Mouse (Mus musculus) left cerebral cortex, postnatal 10 days (tissue): ENCODE results near the gene Farp1. TPM values are rescaled to one million over a fixed set of nuclear protein-coding genes. Genes with fewer than 3 reads are reported as not detected.
"Not testable (repeated sequence)": the region's sequence is repeated elsewhere in the genome, so short reads cannot be mapped to it uniquely, and the experiment has no call there.

Experiments used
- DNase-seq, 2 experiments: peaks; one replicate each; pipeline ENCODE4 v3.0.0; 2021 to 2022; ENCODE audit warnings: low spot score in 2 of 2, mixed read lengths in 1 of 2; ENCODE audit errors: extremely low spot score in 1 of 2
- intact Hi-C: fragments of 180-260 bp; cut with DNase I; formaldehyde crosslinking; loops from one replicate; pipeline ENCODE4 v1.15.1; 2025
- total RNA-seq, 2 experiments: library from RNA; stranded (reverse); gene quantifications; 2 replicates each; pipeline ENCODE4 v1.2.3; 2021

Gene Farp1
- total RNA-seq, 2 experiments from 2014 or later: 151 to 152 TPM

DNA sequence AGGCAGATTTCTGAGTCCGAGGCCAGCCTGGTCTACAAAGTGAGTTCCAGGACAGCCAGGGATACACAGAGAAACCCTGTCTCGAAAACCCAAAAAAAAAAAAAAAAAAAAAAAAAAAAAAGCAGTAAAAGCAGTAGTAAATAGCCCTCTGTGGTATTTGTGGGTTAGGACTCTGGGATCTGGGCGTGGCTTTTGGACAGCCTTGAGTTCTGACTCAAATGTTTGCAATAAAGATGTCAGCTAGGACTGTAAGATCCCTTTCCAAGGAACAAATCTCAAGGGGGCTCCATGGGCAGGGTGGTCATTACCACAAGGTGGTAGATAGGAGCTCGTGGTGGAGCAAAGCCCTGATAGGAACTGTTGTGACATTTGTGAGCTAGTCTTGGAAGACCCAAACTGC is 16.0 kb downstream of the Farp1 start:
- intact Hi-C loops: not testable (repeated sequence)
- peak in 1 of 2 experiments; percentile 12 for DNase-seq

DNA sequence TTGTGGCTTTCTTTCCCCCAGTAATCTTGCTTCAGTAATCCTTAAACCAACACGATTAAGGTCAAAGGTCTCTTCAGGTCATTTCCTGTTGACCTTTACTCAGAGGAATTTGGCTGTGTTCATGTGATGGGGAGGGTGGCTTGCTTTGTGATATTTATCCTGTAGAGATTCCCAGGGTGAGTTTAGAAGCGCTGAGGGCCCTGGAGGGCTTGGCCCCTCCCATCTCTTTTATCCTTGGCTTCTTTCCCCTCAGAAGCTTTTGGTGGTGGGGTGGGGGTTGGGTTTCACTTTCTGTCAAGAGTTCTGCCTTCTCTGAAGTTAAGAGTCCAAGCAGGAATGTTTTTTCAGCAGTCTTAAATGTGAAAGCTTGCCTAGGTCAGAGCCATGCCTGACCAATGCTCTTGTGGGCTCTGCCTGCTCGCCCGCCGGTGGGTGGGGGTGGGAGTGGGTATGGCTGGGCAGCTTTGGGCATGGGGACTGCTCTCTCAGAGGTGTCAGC is 18.1 kb downstream of the Farp1 start:
- intact Hi-C loops: no loop called here

GRCm38 (mm10) chr14:121054062-121054461 is 19.1 kb downstream of the Farp1 start:
- intact Hi-C loops: no loop called here
- peak in 1 of 2 experiments; percentile 5 for DNase-seq

More for the DNA sequence above, 18.1 kb downstream of the Farp1 start:
- DNase-seq: peak in 1 of 2 experiments; percentile 77

- peak in 1 of 2 experiments; percentile 7 for DNase-seq
- intact Hi-C loops: no loop called here
These were observed 22.8 kb downstream of the Farp1 start for GRCm38 (mm10) chr14:121057750-121058149.

GRCm38 (mm10) chr14:121058481-121058880 is 23.5 kb downstream of the Farp1 start:
- intact Hi-C loops: no loop called here
- DNase-seq: peak in 1 of 2 experiments; percentile 2

- peak in 1 of 2 experiments; percentile 54 for DNase-seq
- intact Hi-C loops: no loop called here
These were observed 24.3 kb downstream of the Farp1 start for GRCm38 (mm10) chr14:121059266-121059665.

- intact Hi-C loops: no loop called here
- no peak for DNase-seq
These were observed 25.5 kb downstream of the Farp1 start for GRCm38 (mm10) chr14:121060484-121060883.

DNA sequence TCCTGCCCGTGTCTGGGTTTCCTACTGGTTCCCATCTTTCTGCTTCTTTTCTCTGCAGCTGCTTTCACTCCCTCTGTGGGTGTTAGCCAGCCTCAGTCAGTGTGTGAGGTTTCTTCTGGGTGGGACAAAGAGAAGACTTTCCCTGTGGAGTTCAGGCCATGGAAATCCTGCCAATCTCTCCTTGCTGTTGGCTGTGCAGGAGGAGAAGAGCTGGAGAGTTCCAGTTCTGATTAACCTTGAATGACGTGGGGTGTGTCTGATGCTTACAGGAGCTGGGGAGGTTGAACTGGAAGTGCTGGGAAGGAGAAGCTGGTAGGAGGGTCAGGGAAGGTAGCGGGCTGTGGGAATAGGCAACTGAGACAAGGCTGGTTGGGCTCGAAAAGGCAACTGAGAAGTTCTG is 26.7 kb downstream of the Farp1 start:
- intact Hi-C loops: no loop called here

DNA sequence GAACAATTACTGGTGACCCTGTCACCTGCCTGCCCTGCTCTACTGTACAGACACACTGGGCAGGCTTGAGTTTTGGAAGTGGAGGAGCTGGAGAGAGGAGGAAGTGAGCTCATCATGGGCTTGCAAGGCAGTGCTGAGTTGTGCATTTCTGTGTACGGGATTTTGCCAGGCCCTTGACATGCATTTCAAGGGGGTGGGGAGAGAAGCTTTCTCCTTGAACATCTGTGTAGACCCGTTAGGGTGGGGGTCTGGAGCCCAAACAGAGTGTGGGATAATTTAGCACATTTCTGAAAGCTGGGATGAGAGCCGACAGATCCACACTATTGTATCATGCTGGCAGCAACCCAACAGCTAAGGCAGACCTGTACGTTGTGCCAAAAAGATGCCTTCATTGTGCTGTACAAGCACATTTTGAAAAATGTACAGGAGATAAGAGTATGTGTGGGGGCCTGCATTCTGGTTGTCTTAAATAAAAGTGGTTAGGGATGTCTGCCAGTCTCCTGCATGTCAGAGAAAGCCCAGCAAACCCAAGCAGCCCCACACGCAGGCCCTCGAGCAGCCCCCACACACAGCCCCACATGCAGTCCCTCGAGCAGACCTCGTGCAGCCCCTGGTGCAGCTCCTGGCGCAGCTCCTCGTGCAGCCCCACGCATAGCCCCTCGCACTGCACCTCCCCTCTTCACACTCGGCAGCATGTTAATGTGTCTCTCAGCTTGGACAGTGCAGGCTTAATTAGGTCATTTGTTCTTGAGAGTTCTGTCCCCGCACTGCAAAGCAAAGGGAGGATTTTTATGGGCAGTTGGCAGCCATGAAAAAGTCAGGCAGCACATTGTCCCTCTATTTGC is 27.5 kb downstream of the Farp1 start:
- intact Hi-C loops: no loop called here

More for the DNA sequence above, 26.7 kb downstream of the Farp1 start:
- DNase-seq: peak in 1 of 2 experiments; percentile 26

DNA sequence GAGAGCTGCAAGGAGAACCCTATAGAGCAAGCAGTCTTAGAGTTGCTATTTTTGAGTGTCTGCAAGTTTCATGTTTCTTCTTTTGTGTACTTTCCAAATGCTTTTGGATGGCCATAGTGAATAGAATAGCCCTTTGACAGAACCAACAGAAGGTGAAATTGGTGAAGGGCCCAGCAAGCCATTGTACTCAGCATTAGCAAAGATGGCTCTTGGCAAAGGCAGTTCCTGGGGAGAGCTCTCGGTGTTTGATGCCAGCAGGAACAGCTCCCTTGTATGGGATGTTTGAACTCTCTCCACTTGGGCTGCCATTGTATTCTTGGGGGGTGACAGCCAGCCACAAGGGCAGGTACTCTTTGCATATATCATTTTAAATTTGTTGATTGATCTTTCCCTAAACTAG is 29.7 kb downstream of the Farp1 start:
- intact Hi-C loops: no loop called here
- DNase-seq: no peak

More for the DNA sequence above, 27.5 kb downstream of the Farp1 start:
- DNase-seq: peak; percentile 49 to 76

DNA sequence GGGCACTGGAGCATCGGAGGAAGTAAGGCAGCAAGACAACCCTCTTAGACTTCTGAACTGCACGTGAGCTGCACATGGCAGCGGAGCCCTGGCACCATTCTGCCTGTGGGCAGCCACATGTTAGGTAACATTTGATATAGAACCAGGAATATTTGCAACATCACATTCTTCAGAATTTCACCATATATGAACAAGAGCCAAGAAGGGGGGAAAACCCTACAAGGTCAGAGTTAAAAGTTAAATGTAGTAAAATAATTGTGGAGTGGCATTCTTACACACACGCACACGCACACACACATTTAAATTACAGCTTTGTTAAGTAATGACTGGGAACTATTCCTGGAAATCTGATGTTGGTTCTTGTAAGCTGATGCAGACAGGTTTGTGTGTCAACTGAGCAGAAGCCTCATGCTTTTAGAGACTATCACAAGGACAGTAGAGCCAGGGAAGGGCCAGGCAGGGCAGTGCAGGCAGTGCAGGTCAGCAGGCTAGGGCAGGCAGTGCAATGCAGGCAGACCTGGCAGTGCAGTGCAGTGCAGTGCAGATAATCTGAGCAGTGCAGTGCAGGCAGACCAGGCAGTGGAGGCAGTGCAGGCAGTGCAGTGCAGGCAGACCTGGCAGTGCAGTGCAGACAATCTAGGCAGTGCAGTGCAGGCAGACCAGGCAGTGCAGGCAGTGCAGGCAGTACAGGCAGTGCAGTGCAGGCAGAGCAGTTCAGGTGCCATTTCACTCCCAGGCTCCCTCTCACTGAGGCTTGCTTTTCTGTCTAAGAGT is 38.3 kb downstream of the Farp1 start:
- intact Hi-C loops: no loop called here
- no peak for DNase-seq

- DNase-seq: peak in 1 of 2 experiments; percentile 32
- intact Hi-C loops: no loop called here
These were observed 39.3 kb downstream of the Farp1 start for GRCm38 (mm10) chr14:121074197-121074734.

- intact Hi-C loops: no loop called here
- no peak for DNase-seq
These were observed 45.7 kb downstream of the Farp1 start for GRCm38 (mm10) chr14:121080739-121081138.

GRCm38 (mm10) chr14:121082341-121082740 is 47.3 kb downstream of the Farp1 start:
- intact Hi-C loops: no loop called here
- peak; percentile 54 to 58 for DNase-seq

DNA sequence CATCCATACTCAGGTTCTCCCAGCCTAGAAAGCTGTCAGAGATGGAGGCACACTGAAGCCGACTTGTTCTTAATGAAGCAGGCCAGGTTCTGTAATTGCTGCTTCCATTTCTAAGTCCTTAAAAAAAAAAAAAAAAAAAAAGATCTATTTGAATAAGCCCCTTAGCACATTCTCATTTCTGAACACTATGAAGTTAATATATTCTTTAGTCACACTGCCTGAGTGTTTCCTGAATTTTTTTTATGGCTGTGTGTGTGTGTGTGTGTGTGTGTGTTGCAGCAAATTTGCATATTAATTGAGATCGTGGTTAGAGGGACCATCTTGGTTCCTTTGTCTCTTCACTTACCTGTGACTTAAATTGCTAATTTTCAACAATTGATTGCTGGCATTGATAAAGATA is 47.8 kb downstream of the Farp1 start:
- intact Hi-C loops: no loop called here
- DNase-seq: no peak

- intact Hi-C loops: no loop called here
- no peak for DNase-seq
These were observed 48.4 kb downstream of the Farp1 start for GRCm38 (mm10) chr14:121083352-121083751.

GRCm38 (mm10) chr14:121092517-121092916 is 57.5 kb downstream of the Farp1 start:
- intact Hi-C loops: no loop called here
- DNase-seq: no peak

- intact Hi-C loops: no loop called here
- DNase-seq: no peak
These were observed 58.9 kb downstream of the Farp1 start for GRCm38 (mm10) chr14:121093860-121094259.
